24 mouse cellular contexts compared by ENCODE assay signal in genomic region chr2:29703104-29704081, GRCm38 (mm10). TPM values are rescaled to one million over a fixed set of nuclear protein-coding genes. Genes with fewer than 3 reads are reported as not detected.
DNase-seq lines count a peak whose midpoint lies in the region; ATAC-seq and TF ChIP-seq lines count a peak whose summit lies in the region.
"Had no signal": no experiment of that assay in that cellular context is flagged by ENCODE, and none has a peak within 500 bp of the region (broad histone marks: within the 10 kb centered on the region; RNA-seq: fewer than 3 reads in every experiment).

No protein-coding gene starts in this region.

- TF ChIP-seq EP300 in CH12.LX (IDR thresholded peaks at IDR 0.05; ENCODE audit: low read length) = no peak

- H3K27ac ChIP-seq in limb, embryonic 14.5 days (replicated peaks; ENCODE audit: low read depth, low read length) = no peak overlapping the region
- no peak overlapping the region for H3K27ac ChIP-seq in limb, embryonic 10.5 days
- H3K27ac ChIP-seq in CH12.LX (ENCODE audit: insufficient read depth, low read depth) = peak overlapping the region; percentile 96
- H3K27ac ChIP-seq in embryonic fibroblast, embryonic 13.5 days (ENCODE audit: insufficient read depth, low read length) = peak overlapping the region; percentile 68
- H3K27ac ChIP-seq: embryonic facial prominence, embryonic 13.5 days; forebrain, embryonic 10.5 days; hindbrain, embryonic 14.5 days had no signal

- H3K4me1 ChIP-seq in limb, embryonic 14.5 days (ENCODE audit: control insufficient read depth, insufficient read depth, low read length) = no peaks in the 10 kb centered on the region
- H3K4me1 ChIP-seq in limb, embryonic 10.5 days = no peaks in the 10 kb centered on the region
- peaks cover 74 to 99% of the 10 kb centered on the region in 2 experiments for H3K4me1 ChIP-seq in CH12.LX (ENCODE audit: control insufficient read depth in 1 of 2, insufficient read depth in 2 of 2)
- peaks cover 6% of the 10 kb centered on the region for H3K4me1 ChIP-seq in embryonic fibroblast, embryonic 13.5 days (ENCODE audit: control insufficient read depth, insufficient read depth, low read length)
- H3K4me1 ChIP-seq: embryonic facial prominence, embryonic 13.5 days; forebrain, embryonic 10.5 days had no signal

- TF ChIP-seq POLR2A in limb, embryonic 14.5 days (IDR thresholded peaks at IDR 0.05; ENCODE audit: borderline replicate concordance, extremely low read depth, insufficient read depth, insufficient read length) = no peak
- no peak for TF ChIP-seq POLR2A in CH12.LX (IDR thresholded peaks at IDR 0.05; ENCODE audit: low read depth, low read length)
- TF ChIP-seq POLR2A in embryonic fibroblast, embryonic 13.5 days (IDR thresholded peaks at IDR 0.05; ENCODE audit: low read depth, low read length) = no peak

- peak; percentile 42 for DNase-seq in limb, embryonic 14.5 days (ENCODE audit: low spot score)
- DNase-seq in limb, embryonic 10.5 days (ENCODE audit: low spot score) = no peak
- DNase-seq in CH12.LX (ENCODE audit: extremely low read depth) = no peak
- DNase-seq in lung, postnatal 36 days = peak; percentile 35
- DNase-seq in adipocyte (ENCODE audit: low spot score) = no peak
- DNase-seq: adrenal gland, postnatal 36 days; cerebellum, adult 9-10 months; gastrocnemius, postnatal 25 days; heart, postnatal 10 days; kidney, postnatal 4 days; lung, embryonic 14.5 days; right cerebral cortex, postnatal 25 days; thymus, postnatal 25 days had no signal

- WGBS in limb, embryonic 14.5 days = 93% methylated on average over 9 of the region's 9 CpGs
- 90% methylated on average over 9 of the region's 9 CpGs for WGBS in limb, embryonic 10.5 days

- H3K4me2 ChIP-seq in limb, embryonic 14.5 days (replicated peaks; ENCODE audit: low read depth, low read length, severe bottlenecking) = no peak overlapping the region
- no peak overlapping the region for H3K4me2 ChIP-seq in CH12.LX (ENCODE audit: insufficient read depth, low read depth, poor library complexity, severe bottlenecking)
- H3K4me2 ChIP-seq: embryonic facial prominence, embryonic 13.5 days; hindbrain, embryonic 14.5 days; lung, embryonic 14.5 days had no signal

- no peak for TF ChIP-seq CTCF in CH12.LX (conservative IDR thresholded peaks at IDR 0.05 in 1 of 2, IDR thresholded peaks at IDR 0.05 in 1 of 2; ENCODE audit: low read depth in 2 of 2, low read length in 2 of 2)
- TF ChIP-seq CTCF in embryonic fibroblast, embryonic 13.5 days (IDR thresholded peaks at IDR 0.05; ENCODE audit: borderline replicate concordance, insufficient read depth, low read length) = no peak

- no peak overlapping the region for H3K9ac ChIP-seq in limb, embryonic 14.5 days (ENCODE audit: low read depth, low read length, severe bottlenecking)
- H3K9ac ChIP-seq in CH12.LX (ENCODE audit: insufficient read depth, low read depth) = no peak overlapping the region
- H3K9ac ChIP-seq: embryonic facial prominence, embryonic 13.5 days; hindbrain, embryonic 14.5 days; lung, embryonic 14.5 days had no signal

- in situ Hi-C loops in CH12.LX (cut with MboI; ENCODE audit: low pct_ligation_motif_present, low pct_unique_long_range_greater_than_20kb, low sequenced_read_pairs) = no loop called here

- H3K36me3 ChIP-seq in limb, embryonic 14.5 days (ENCODE audit: control insufficient read depth, insufficient read depth, low read length) = peaks cover 92% of the 10 kb centered on the region
- H3K36me3 ChIP-seq in limb, embryonic 10.5 days = peaks cover 100% of the 10 kb centered on the region
- peaks cover 87 to 91% of the 10 kb centered on the region in 2 experiments for H3K36me3 ChIP-seq in CH12.LX (replicated peaks in 1 of 2; ENCODE audit: control insufficient read depth in 1 of 2, insufficient read depth in 1 of 2, low read length in 1 of 2)

- dilution Hi-C loops in CH12.LX (cut with MboI; ENCODE audit: extremely low pct_ligation_motif_present, extremely low pct_unique_long_range_greater_than_20kb, low sequenced_read_pairs) = no loop called here

- no peak overlapping the region for H3K4me3 ChIP-seq in limb, embryonic 14.5 days (replicated peaks; ENCODE audit: low read length)
- H3K4me3 ChIP-seq in limb, embryonic 10.5 days = no peak overlapping the region
- peak overlapping the region in 1 of 3 experiments; percentile 1 for H3K4me3 ChIP-seq in CH12.LX (replicated peaks in 1 of 3; ENCODE audit: low read depth in 2 of 3, low read length in 2 of 3, poor library complexity in 1 of 3)
- no peak overlapping the region for H3K4me3 ChIP-seq in embryonic fibroblast, embryonic 13.5 days (ENCODE audit: insufficient read depth, low read length)
- H3K4me3 ChIP-seq: embryonic facial prominence, embryonic 13.5 days; forebrain, embryonic 10.5 days had no signal

- peaks cover 29% of the 10 kb centered on the region for H3K79me2 ChIP-seq in CH12.LX (replicated peaks; ENCODE audit: control insufficient read depth, extremely low read depth, insufficient read depth, poor library complexity, severe bottlenecking)

- no peaks in the 10 kb centered on the region for H3K27me3 ChIP-seq in limb, embryonic 14.5 days (ENCODE audit: control insufficient read depth, insufficient read depth, low read length)
- no peaks in the 10 kb centered on the region for H3K27me3 ChIP-seq in limb, embryonic 10.5 days (ENCODE audit: low read depth, poor library complexity, severe bottlenecking)
- no peaks in the 10 kb centered on the region for H3K27me3 ChIP-seq in CH12.LX (replicated peaks)
- H3K27me3 ChIP-seq: embryonic facial prominence, embryonic 13.5 days had no signal

- no peak for TF ChIP-seq RAD21 in CH12.LX (IDR thresholded peaks at IDR 0.05; ENCODE audit: low read depth, low read length)

- no peaks in the 10 kb centered on the region for H3K9me3 ChIP-seq in limb, embryonic 14.5 days (ENCODE audit: control insufficient read depth, low read length)
- no peaks in the 10 kb centered on the region for H3K9me3 ChIP-seq in limb, embryonic 10.5 days (replicated peaks)
- H3K9me3 ChIP-seq in CH12.LX (replicated peaks; ENCODE audit: low read length) = no peaks in the 10 kb centered on the region
- H3K9me3 ChIP-seq: embryonic facial prominence, embryonic 13.5 days; forebrain, embryonic 10.5 days had no signal

- no peak for ATAC-seq in limb, embryonic 14.5 days (ENCODE audit: low FRiP score, low read depth)
- no peak for ATAC-seq in CD4-positive, CD25-positive, alpha-beta regulatory T cell, adult 4 months
- ATAC-seq: activated CD4-positive, CD25-positive, alpha-beta regulatory T cell, adult 4 months; intestine, embryonic 16.5 days had no signal

TF ChIP-seq in CH12.LX, 34 proteins besides CTCF, POLR2A, EP300 and RAD21:
- TF ChIP-seq ZC3H11A (IDR thresholded peaks at IDR 0.05; ENCODE audit: low read depth, low read length) (no peak), CHD1 (IDR thresholded peaks at IDR 0.05; ENCODE audit: low read depth, low read length) (no peak), NELFE (IDR thresholded peaks at IDR 0.05; ENCODE audit: low read depth, low read length) (no peak), MAX (IDR thresholded peaks at IDR 0.05; ENCODE audit: low read length) (no peak), MAFK (IDR thresholded peaks at IDR 0.05; ENCODE audit: insufficient replicate concordance, low read length) (no peak), ETS1 (conservative IDR thresholded peaks at IDR 0.05; ENCODE audit: low read depth, low read length) (no peak), KAT2A (IDR thresholded peaks at IDR 0.05; ENCODE audit: insufficient replicate concordance, low read length) (no peak), MEF2A (IDR thresholded peaks at IDR 0.05; ENCODE audit: borderline replicate concordance, low read depth, low read length) (no peak), TBP (conservative IDR thresholded peaks at IDR 0.05; ENCODE audit: low read depth, low read length) (no peak), USF2 (conservative IDR thresholded peaks at IDR 0.05; ENCODE audit: low read depth, low read length) (no peak), TCF12 (IDR thresholded peaks at IDR 0.05; ENCODE audit: low read depth, low read length) (no peak), JUND (conservative IDR thresholded peaks at IDR 0.05; ENCODE audit: low read depth, low read length) (no peak), UBTF (IDR thresholded peaks at IDR 0.05; ENCODE audit: low read depth, low read length) (no peak), SIN3A (IDR thresholded peaks at IDR 0.05; ENCODE audit: low read length) (no peak), JUN (IDR thresholded peaks at IDR 0.05; ENCODE audit: insufficient read depth, low read depth, low read length) (no peak), POLR2AphosphoS2 (IDR thresholded peaks at IDR 0.05; ENCODE audit: low read depth, low read length) (no peak), BHLHE40 (IDR thresholded peaks at IDR 0.05; ENCODE audit: low read depth, low read length) (no peak), RCOR1 (conservative IDR thresholded peaks at IDR 0.05; ENCODE audit: low read depth, low read length) (no peak), ZNF384 (IDR thresholded peaks at IDR 0.05; ENCODE audit: low read depth, low read length) (no peak), SMC3 (IDR thresholded peaks at IDR 0.05; ENCODE audit: low read depth, low read length) (no peak)

RNA-seq across cellular contexts. Expression of gene Gm13420, which starts 48.1 kb away (rescaled TPM):
- 0.05 and 0.08 TPM in 2 replicates for polyA plus RNA-seq in limb, embryonic 14.5 days (2012; rRNA removed)
- polyA plus RNA-seq in limb, embryonic 14.5 days (2014; fragmentation: Nextera tagmentation; extraction: Ambion mirVana) = 0.17 TPM in 1 of 2 replicates, not detected in the other
- polyA plus RNA-seq in limb, embryonic 10.5 days (2016; fragmentation: Nextera tagmentation; extraction: Ambion mirVana) = 0.26 TPM in 1 of 2 replicates, not detected in the other
- total RNA-seq in CH12.LX (2012; rRNA removed) (not detected in 2 replicates), CH12.LX (2014; rRNA removed) (not detected in 2 replicates)
- polyA plus RNA-seq in CH12.LX (2012; ENCODE audit: insufficient read length, low read depth) = not detected in 2 replicates
- not detected in 2 replicates for polyA plus RNA-seq in embryonic fibroblast, embryonic 13.5 days (2011; ENCODE audit: insufficient read length, low read depth, missing spikeins)
- polyA plus RNA-seq in CD4-positive, CD25-positive, alpha-beta regulatory T cell, adult 4 months (2017; shearing (Covaris generic)) = under 1 TPM in 1 of 2 experiments, not detected in 1; 0.30 TPM
- total RNA-seq: adrenal gland, postnatal 36 days; gastrocnemius, postnatal 25 days; heart, postnatal 10 days had no signal
- polyA plus RNA-seq: embryonic facial prominence, embryonic 13.5 days; forebrain, embryonic 10.5 days; neural tube, embryonic 11.5 days had no signal

RNA-seq across cellular contexts. Expression of gene Gm13547, which starts 55.7 kb away (rescaled TPM):
- not detected in 2 replicates for polyA plus RNA-seq in limb, embryonic 14.5 days (2012; rRNA removed)
- polyA plus RNA-seq in limb, embryonic 14.5 days (2014; fragmentation: Nextera tagmentation; extraction: Ambion mirVana) = 0.98 TPM in 1 of 2 replicates, not detected in the other
- 0.68 TPM in 1 of 2 replicates, not detected in the other for polyA plus RNA-seq in limb, embryonic 10.5 days (2016; fragmentation: Nextera tagmentation; extraction: Ambion mirVana)
- total RNA-seq in CH12.LX (2012; rRNA removed) (not detected in 2 replicates), CH12.LX (2014; rRNA removed) (not detected in 2 replicates)
- polyA plus RNA-seq in CH12.LX (2012; ENCODE audit: insufficient read length, low read depth) = 0.60 TPM in 1 of 2 replicates, not detected in the other
- polyA plus RNA-seq in embryonic fibroblast, embryonic 13.5 days (2011; ENCODE audit: insufficient read length, low read depth, missing spikeins) = not detected in 2 replicates
- not detected for polyA plus RNA-seq in CD4-positive, CD25-positive, alpha-beta regulatory T cell, adult 4 months (2017; shearing (Covaris generic))
- total RNA-seq: adrenal gland, postnatal 36 days; gastrocnemius, postnatal 25 days; heart, postnatal 10 days; layer of hippocampus, postnatal 14 days; midbrain, postnatal 0 days had no signal
- polyA plus RNA-seq: activated CD4-positive, CD25-positive, alpha-beta regulatory T cell, adult 4 months; cortical plate, adult 2 months; embryonic facial prominence, embryonic 13.5 days; forebrain, embryonic 10.5 days; hindbrain, embryonic 14.5 days; intestine, embryonic 16.5 days; lung, embryonic 14.5 days; midbrain, postnatal 0 days; neural tube, embryonic 11.5 days had no signal

Comparison
In these comparisons a context has a peak if more than half of its experiments do, and no peak if none do; other contexts are left out.
1. DNase-seq: peak in limb, embryonic 14.5 days (single experiment) and lung, postnatal 36 days (single experiment); none in limb, embryonic 10.5 days (single experiment), CH12.LX (single experiment) and adipocyte (single experiment).
2. H3K27ac ChIP-seq: peak in CH12.LX (single experiment) and embryonic fibroblast, embryonic 13.5 days (single experiment); none in limb, embryonic 14.5 days (single experiment) and limb, embryonic 10.5 days (single experiment).